Mouse (Mus musculus): ENCODE results near the gene Olfr251. TPM values are rescaled to one million over a fixed set of nuclear protein-coding genes. Genes with fewer than 3 reads are reported as not detected.

Olfr251 gene
- polyA plus RNA-seq, 1 experiment from 2014 or later, result not detected

Other genes starting within 250 kb of the Olfr251 start
- gene Olfr890, start 234.6 kb upstream of the Olfr251 start, polyA plus RNA-seq (2015; fragmentation: Nextera tagmentation; extraction: Ambion mirVana), result not detected in 2 replicates
- gene Olfr891, start 196.3 kb upstream of the Olfr251 start, polyA plus RNA-seq (2015; fragmentation: Nextera tagmentation; extraction: Ambion mirVana), result not detected in 2 replicates
- not detected in 2 replicates for gene Olfr893, start 168.7 kb upstream of the Olfr251 start, polyA plus RNA-seq (2015; fragmentation: Nextera tagmentation; extraction: Ambion mirVana)
- not detected in 2 replicates for gene Olfr894, start 159.0 kb upstream of the Olfr251 start, polyA plus RNA-seq (2015; fragmentation: Nextera tagmentation; extraction: Ambion mirVana)
- gene Olfr143, start 124.3 kb upstream of the Olfr251 start, polyA plus RNA-seq (2015; fragmentation: Nextera tagmentation; extraction: Ambion mirVana), result not detected in 2 replicates
- not detected in 2 replicates for gene Olfr895, start 109.2 kb upstream of the Olfr251 start, polyA plus RNA-seq (2015; fragmentation: Nextera tagmentation; extraction: Ambion mirVana)
- not detected in 2 replicates for gene Olfr896-ps1, start 86.0 kb upstream of the Olfr251 start, polyA plus RNA-seq (2015; fragmentation: Nextera tagmentation; extraction: Ambion mirVana)
- gene Olfr25, start 48.0 kb upstream of the Olfr251 start, polyA plus RNA-seq (2015; fragmentation: Nextera tagmentation; extraction: Ambion mirVana), result not detected in 2 replicates
- gene Olfr898, start 28.7 kb upstream of the Olfr251 start, polyA plus RNA-seq (2015; fragmentation: Nextera tagmentation; extraction: Ambion mirVana), result not detected in 2 replicates
- gene Olfr250, start 10.2 kb upstream of the Olfr251 start, polyA plus RNA-seq (2015; fragmentation: Nextera tagmentation; extraction: Ambion mirVana), result not detected in 2 replicates
- gene Olfr147, start 24.6 kb downstream of the Olfr251 start, polyA plus RNA-seq (2015; fragmentation: Nextera tagmentation; extraction: Ambion mirVana), result not detected in 2 replicates
- not detected in 2 replicates for gene Olfr901, start 52.4 kb downstream of the Olfr251 start, polyA plus RNA-seq (2015; fragmentation: Nextera tagmentation; extraction: Ambion mirVana)
- not detected in 2 replicates for gene Olfr902, start 70.6 kb downstream of the Olfr251 start, polyA plus RNA-seq (2015; fragmentation: Nextera tagmentation; extraction: Ambion mirVana)
- not detected in 2 replicates for gene Olfr904, start 86.1 kb downstream of the Olfr251 start, polyA plus RNA-seq (2015; fragmentation: Nextera tagmentation; extraction: Ambion mirVana)
- not detected in 2 replicates for gene Olfr905, start 94.0 kb downstream of the Olfr251 start, polyA plus RNA-seq (2015; fragmentation: Nextera tagmentation; extraction: Ambion mirVana)
- not detected in 2 replicates for gene Olfr906, start 110.0 kb downstream of the Olfr251 start, polyA plus RNA-seq (2015; fragmentation: Nextera tagmentation; extraction: Ambion mirVana)
- not detected in 2 replicates for gene Olfr907, start 118.7 kb downstream of the Olfr251 start, polyA plus RNA-seq (2015; fragmentation: Nextera tagmentation; extraction: Ambion mirVana)
- gene Olfr911-ps1, start 144.5 kb downstream of the Olfr251 start, polyA plus RNA-seq (2015; fragmentation: Nextera tagmentation; extraction: Ambion mirVana), result not detected in 2 replicates
- not detected in 2 replicates for gene Olfr910, start 160.8 kb downstream of the Olfr251 start, polyA plus RNA-seq (2015; fragmentation: Nextera tagmentation; extraction: Ambion mirVana)
- not detected in 2 replicates for gene Olfr912, start 203.1 kb downstream of the Olfr251 start, polyA plus RNA-seq (2015; fragmentation: Nextera tagmentation; extraction: Ambion mirVana)
- not detected in 2 replicates for gene Olfr913, start 215.7 kb downstream of the Olfr251 start, polyA plus RNA-seq (2015; fragmentation: Nextera tagmentation; extraction: Ambion mirVana)
- gene Olfr914, start 228.0 kb downstream of the Olfr251 start, polyA plus RNA-seq (2015; fragmentation: Nextera tagmentation; extraction: Ambion mirVana), result not detected in 2 replicates